Mouse (Mus musculus) C2C12 (cell line): ENCODE results near the gene Gpc5.

Source experiments
- CTCF ChIP-seq: IDR thresholded peaks from one replicate; pipeline ENCODE4 v1.5.1; 2011; ENCODE audit not compliant: control insufficient read depth, insufficient read depth, insufficient read length
- MAX ChIP-seq: IDR thresholded peaks from one replicate; pipeline ENCODE4 v1.6.1; 2011; ENCODE audit warnings: mild to moderate bottlenecking, control low read depth
- MYOG ChIP-seq: IDR thresholded peaks from one replicate; pipeline ENCODE4 v1.6.1; 2011; ENCODE audit not compliant: control insufficient read depth, insufficient read length; ENCODE audit errors: extremely low read depth
- USF1 ChIP-seq: IDR thresholded peaks from one replicate; pipeline ENCODE4 v1.6.1; 2011; ENCODE audit warnings: low read depth, mild to moderate bottlenecking, control low read depth, moderate library complexity

- TF ChIP-seq CTCF = no peak
- TF ChIP-seq MYOG = no peak
- no peak for TF ChIP-seq USF1
- TF ChIP-seq MAX = no peak
Observed at GRCm38 (mm10) chr14:115148821-115149220, 56.8 kb downstream of the Gpc5 start.
